Mouse (Mus musculus) liver, postnatal 0 days (tissue): ENCODE measurements around the gene Fcer1g. TPM values are rescaled to one million over a fixed set of nuclear protein-coding genes. Genes with fewer than 3 reads are reported as not detected.

ENCODE experiments used
- ATAC-seq: fragments of 200-750 bp; cut with Nextera tagmentation; 2 replicates; pipeline ENCODE4 v1.8.0; 2017; ENCODE audit warnings: mild to moderate bottlenecking, moderate library complexity
- DNase-seq: peaks from one replicate; pipeline ENCODE4 v3.0.0-alpha.2; 2016
- H3K27ac ChIP-seq: fragments of 300-500 bp; sonication (generic); 2 replicates; pipeline ENCODE4 v1.5.1; 2014; ENCODE audit warnings: antibody characterized with exemption, moderate library complexity, mild to moderate bottlenecking, low read depth
- H3K27me3 ChIP-seq: fragments of 300-500 bp; sonication (generic); 2 replicates; pipeline ENCODE4 v1.6.1; 2014; ENCODE audit warnings: low read length, control low read depth, mixed read lengths; ENCODE audit not compliant: insufficient read depth
- H3K36me3 ChIP-seq: fragments of 300-500 bp; sonication (generic); replicated peaks from 2 replicates; pipeline ENCODE4 v1.6.1; 2014; ENCODE audit warnings: mild to moderate bottlenecking, control low read depth, low read length, moderate library complexity, mixed read lengths; ENCODE audit not compliant: insufficient read depth
- H3K4me1 ChIP-seq: fragments of 300-500 bp; sonication (generic); 2 replicates; pipeline ENCODE4 v1.6.1; 2014; ENCODE audit warnings: antibody characterized with exemption, mild to moderate bottlenecking, control low read depth; ENCODE audit not compliant: insufficient read depth
- H3K4me2 ChIP-seq: fragments of 300-500 bp; sonication (generic); 2 replicates; pipeline ENCODE4 v1.6.1; 2014; ENCODE audit warnings: low read depth, mild to moderate bottlenecking, low read length, moderate library complexity, mixed read lengths
- H3K4me3 ChIP-seq: fragments of 300-500 bp; sonication (generic); 2 replicates; pipeline ENCODE4 v1.5.1; 2014; ENCODE audit warnings: low read depth, low read length
- H3K9ac ChIP-seq: fragments of 300-500 bp; sonication (generic); replicated peaks from 2 replicates; pipeline ENCODE4 v1.6.1; 2014; ENCODE audit warnings: mild to moderate bottlenecking, moderate library complexity
- H3K9me3 ChIP-seq: fragments of 300-500 bp; sonication (generic); 2 replicates; pipeline ENCODE4 v1.6.1; 2016; ENCODE audit warnings: mild to moderate bottlenecking, control low read depth, low read length, mixed read lengths
- CTCF ChIP-seq: sonication (generic); IDR thresholded peaks from 2 replicates; pipeline ENCODE4 v1.5.1; 2016; ENCODE audit warnings: antibody characterized with exemption, low read depth
- EP300 ChIP-seq: IDR thresholded peaks from 2 replicates; pipeline ENCODE4 v1.6.1; 2016; ENCODE audit warnings: antibody characterized with exemption, low read depth, mild to moderate bottlenecking
- WGBS: fragments of 180-500 bp; shearing (Covaris S2); extraction: QIAGEN DNeasy Blood & Tissue Kit; methylation state at CpG from one replicate; pipeline ENCODE4 v1.1.7; 2014; ENCODE audit not compliant: insufficient replicate concordance; 5-methylcytosine and 5-hydroxymethylcytosine counted together
- polyA plus RNA-seq: library from polyadenylated mRNA; unstranded; fragments of >200 nt; fragmentation: Nextera tagmentation; extraction: Ambion mirVana; gene quantifications from 2 replicates; pipeline ENCODE4 v1.2.1, GENCODE M21; 2015

Gene Fcer1g
- polyA plus RNA-seq, 1 experiment from 2014 or later = 171 TPM

DNA sequence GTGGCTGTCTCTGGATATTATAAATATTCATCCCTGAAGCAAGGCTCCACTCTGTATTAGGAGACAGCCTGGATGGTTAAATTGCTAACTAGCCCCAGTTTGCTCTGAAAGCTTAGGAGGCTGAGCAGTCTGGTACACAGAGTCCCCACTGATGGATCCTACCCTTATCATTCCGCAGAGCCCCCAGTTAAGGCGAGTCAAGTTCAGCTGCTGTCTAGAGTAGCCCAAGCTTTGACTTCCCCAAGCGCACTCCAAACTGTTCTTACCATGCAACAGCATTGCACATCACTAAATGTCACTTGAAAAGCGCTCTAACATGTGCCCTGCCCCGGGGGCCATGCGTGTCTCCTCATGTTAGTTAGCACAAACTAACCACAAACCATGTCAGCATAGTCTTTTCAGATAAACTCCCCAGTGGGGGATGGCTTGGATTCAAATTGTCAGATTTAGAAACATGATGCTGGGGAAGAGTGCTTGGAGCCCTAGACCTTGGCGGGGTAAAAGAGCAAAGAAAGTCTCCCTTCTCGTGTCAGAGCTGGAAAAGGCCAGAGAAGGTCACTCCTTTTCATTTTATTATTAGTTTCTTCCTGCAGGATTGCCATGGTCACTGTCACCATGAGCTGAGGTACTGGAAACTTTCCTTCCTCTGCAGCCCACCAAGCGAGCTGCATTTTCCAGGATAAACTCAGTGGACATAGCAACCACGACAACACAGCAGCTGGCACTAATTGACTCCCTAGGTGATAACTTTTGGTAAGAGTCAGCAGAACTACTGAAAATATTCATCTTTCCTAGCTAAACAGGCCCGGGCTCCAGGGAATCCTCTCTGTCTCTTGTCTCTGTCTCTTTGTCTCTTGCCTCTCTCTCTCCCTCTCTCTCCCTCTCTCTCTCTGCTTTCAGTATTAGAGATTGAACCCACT is 40.0 kb downstream of the Fcer1g start:
- 39% methylated on average over 11 of the region's 11 CpGs for WGBS
- Histone ChIP-seq H3K27ac (no peak overlapping the region), H3K4me3 (no peak overlapping the region), H3K4me1 (peaks cover 13% of the 10 kb centered on the region), H3K27me3 (peaks cover 21% of the 10 kb centered on the region), H3K9ac (no peak overlapping the region; the same call in 1 of the 2 replicates), H3K4me2 (peak overlapping the region; percentile 49; the same call in 1 of the 2 replicates), H3K36me3 (no peaks in the 10 kb centered on the region), H3K9me3 (no peaks in the 10 kb centered on the region)
- ATAC-seq (no peak), DNase-seq (no peak)
- TF ChIP-seq EP300 = no peak
- TF ChIP-seq CTCF = no peak

DNA sequence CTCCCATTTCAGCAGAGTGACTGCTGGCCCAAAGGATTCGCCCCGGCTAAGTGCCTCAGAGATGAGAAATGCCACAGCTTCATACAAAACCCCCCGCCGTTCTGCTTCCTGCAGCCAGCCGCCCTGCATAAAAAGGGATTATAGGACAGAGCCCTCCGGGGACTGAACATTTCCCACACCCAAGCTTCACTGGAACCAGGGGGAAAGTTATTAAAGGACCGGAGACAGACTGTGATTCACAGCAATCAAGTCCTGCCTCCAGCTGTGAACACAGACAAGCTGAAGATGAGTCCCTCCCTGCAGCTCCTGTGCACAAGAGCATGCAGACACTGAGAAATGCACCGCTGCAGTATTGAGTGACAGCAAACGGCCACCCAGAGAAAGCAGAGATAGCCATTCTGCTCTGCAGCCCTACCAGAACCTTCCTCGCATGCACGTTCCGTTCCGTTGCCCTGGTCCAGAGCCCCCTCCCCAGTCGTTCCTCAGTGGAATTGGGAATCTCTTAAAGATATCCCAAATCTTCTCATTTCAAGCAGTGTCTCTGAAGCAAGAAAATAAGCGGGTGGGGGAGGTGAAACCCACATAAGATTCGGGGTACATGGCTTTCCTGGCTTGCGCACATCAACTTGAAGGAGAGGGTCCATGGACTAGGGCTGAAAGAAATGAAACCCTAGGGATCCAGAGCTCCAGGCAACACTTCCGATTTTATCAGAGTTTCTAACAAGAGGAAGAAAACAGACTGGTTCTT is 40.9 kb downstream of the Fcer1g start:
- TF ChIP-seq EP300 (no peak), CTCF (no peak)
- Histone ChIP-seq H3K4me2 (peak overlapping the region; percentile 49), H3K27ac (no peak overlapping the region), H3K4me3 (0 out of 2 replicates have a peak overlapping the region, but pooled peaks have one; percentile 2), H3K4me1 (peaks cover 13% of the 10 kb centered on the region), H3K36me3 (no peaks in the 10 kb centered on the region), H3K27me3 (peaks cover 21% of the 10 kb centered on the region), H3K9ac (no peak overlapping the region), H3K9me3 (no peaks in the 10 kb centered on the region)
- DNase-seq (no peak), ATAC-seq (no peak)
- WGBS = 17% methylated on average over 18 of the region's 18 CpGs

DNA sequence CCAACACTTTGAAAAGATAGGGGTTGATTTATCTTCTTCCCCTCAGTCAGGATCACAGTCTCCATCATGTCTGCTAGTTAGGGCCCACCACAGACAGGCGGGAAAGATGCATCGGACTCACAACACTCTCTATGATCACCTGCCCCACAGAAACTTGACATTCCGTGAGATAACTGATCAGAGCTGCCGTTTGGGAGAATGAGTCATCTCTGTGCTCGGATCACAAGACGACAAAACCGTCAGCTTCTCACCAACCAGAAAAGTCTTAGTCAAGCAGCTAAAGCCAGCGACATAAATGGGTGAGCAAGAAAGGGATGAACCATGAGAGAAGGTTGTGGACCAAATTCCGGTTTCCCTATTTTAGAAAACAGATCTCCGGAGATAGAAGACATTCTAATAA is 41.9 kb downstream of the Fcer1g start:
- DNase-seq (no peak), ATAC-seq (no peak)
- 65% methylated on average over 10 of the region's 10 CpGs for WGBS
- Histone ChIP-seq H3K4me1 (peaks cover 13% of the 10 kb centered on the region), H3K36me3 (no peaks in the 10 kb centered on the region), H3K4me3 (no peak overlapping the region), H3K9me3 (no peaks in the 10 kb centered on the region), H3K27ac (no peak overlapping the region), H3K4me2 (no peak overlapping the region), H3K9ac (no peak overlapping the region), H3K27me3 (peaks cover 21% of the 10 kb centered on the region)
- TF ChIP-seq CTCF (no peak), EP300 (no peak)

GRCm38 (mm10) chr1:171190832-171191231 is 43.3 kb downstream of the Fcer1g start:
- Histone ChIP-seq H3K9ac (no peak overlapping the region), H3K4me2 (no peak overlapping the region), H3K36me3 (no peaks in the 10 kb centered on the region), H3K27ac (no peak overlapping the region), H3K27me3 (peaks cover 13% of the 10 kb centered on the region), H3K4me3 (no peak overlapping the region), H3K9me3 (no peaks in the 10 kb centered on the region), H3K4me1 (peaks cover 8% of the 10 kb centered on the region)
- TF ChIP-seq CTCF (no peak), EP300 (no peak)
- DNase-seq (no peak), ATAC-seq (no peak)
- WGBS = 86% methylated on average over 9 of the region's 9 CpGs

DNA sequence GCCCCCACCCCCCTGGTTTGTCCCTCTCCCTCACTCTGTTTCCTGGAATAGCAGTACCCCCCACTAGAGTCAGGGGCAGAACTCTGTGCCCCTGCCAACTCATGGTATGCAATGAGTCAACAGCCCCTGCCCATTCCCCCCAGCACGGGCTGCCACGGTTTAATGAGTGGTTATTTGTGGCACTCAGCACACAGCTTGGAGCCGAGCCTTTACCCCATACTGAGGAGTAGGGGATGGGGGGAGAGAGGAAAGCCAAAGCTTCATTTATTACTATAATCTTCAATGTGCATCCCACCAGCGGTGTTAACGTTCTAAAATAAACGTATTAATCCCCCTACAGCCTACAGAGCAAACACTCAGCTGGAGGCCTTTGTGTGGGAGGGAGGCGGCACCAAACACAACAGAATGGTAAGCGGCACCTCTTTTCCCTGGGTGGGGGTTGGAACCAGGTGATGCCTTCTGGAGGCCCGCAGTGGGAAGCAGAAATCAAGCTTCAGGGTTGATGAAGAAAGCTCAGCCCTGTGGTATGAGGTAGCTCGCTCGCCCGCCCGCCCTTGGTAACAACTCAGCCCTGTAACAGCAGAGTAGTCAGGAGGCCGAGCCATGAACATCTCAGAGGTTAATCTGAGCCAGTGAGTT is 44.6 kb downstream of the Fcer1g start:
- H3K4me2 ChIP-seq = no peak overlapping the region
- peaks cover 5% of the 10 kb centered on the region for H3K4me1 ChIP-seq
- H3K9ac ChIP-seq = no peak overlapping the region; the same call in 1 of the 2 replicates
- no peak overlapping the region for H3K4me3 ChIP-seq
- H3K36me3 ChIP-seq = no peaks in the 10 kb centered on the region
- peaks cover 4% of the 10 kb centered on the region; the same call in 1 of the 2 replicates for H3K27me3 ChIP-seq
- no peaks in the 10 kb centered on the region for H3K9me3 ChIP-seq
- ATAC-seq (no peak), DNase-seq (no peak)
- TF ChIP-seq EP300 = no peak
- TF ChIP-seq CTCF = no peak
- 57% methylated on average over 14 of the region's 14 CpGs for WGBS
- H3K27ac ChIP-seq = no peak overlapping the region

GRCm38 (mm10) chr1:171189046-171189445 is 45.1 kb downstream of the Fcer1g start:
- H3K4me3 ChIP-seq = no peak overlapping the region
- H3K4me2 ChIP-seq = no peak overlapping the region
- no peak for DNase-seq
- H3K9me3 ChIP-seq = no peaks in the 10 kb centered on the region
- no peak for ATAC-seq
- peaks cover 2% of the 10 kb centered on the region; the same call in 1 of the 2 replicates for H3K27me3 ChIP-seq
- H3K4me1 ChIP-seq = peaks cover 5% of the 10 kb centered on the region
- no peaks in the 10 kb centered on the region for H3K36me3 ChIP-seq
- H3K9ac ChIP-seq = no peak overlapping the region
- no peak overlapping the region for H3K27ac ChIP-seq
- TF ChIP-seq CTCF (no peak), EP300 (no peak)
- WGBS = 62% methylated on average over 8 of the region's 8 CpGs
